Mouse (Mus musculus) megakaryocyte, embryonic 14.5 days (primary cell): ENCODE results near the gene Col4a1.

Source experiments
- FLI1 ChIP-seq: IDR thresholded peaks from 2 replicates; pipeline ENCODE4 v1.6.1; 2012; ENCODE audit warnings: low read length, inconsistent platforms, mixed read lengths
- GATA1 ChIP-seq: IDR thresholded peaks from 3 replicates; pipeline ENCODE4 v1.6.1; 2012; ENCODE audit warnings: mixed read lengths, low read length, inconsistent platforms, borderline replicate concordance

GRCm38 (mm10) chr8:11334493-11334892, 21.9 kb upstream of the Col4a1 start:
- TF ChIP-seq GATA1: no peak
- no peak for TF ChIP-seq FLI1
